Comparison of ENCODE assay signal across 23 mouse cellular contexts in the genomic region with DNA sequence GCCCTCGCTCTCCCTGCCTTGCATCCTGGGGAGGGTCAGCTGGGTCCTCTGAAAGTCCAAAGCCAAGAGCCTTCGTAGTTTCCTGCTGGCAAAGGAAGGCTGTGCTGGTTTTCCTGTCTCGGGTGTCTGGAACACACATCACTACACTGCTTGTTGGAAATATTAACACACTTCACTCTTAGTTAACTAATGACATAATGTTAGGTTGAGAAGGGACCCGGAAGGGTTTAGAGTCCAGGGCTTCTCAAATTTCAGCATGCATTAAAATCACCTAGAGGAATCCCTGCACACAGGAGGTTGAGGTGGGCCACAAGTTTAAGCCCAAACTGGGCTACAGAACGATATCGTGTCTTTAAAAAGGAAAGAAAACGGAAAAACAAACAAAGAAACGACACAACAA. TPM values are rescaled to one million over a fixed set of nuclear protein-coding genes. Genes with fewer than 3 reads are reported as not detected.
DNase-seq lines count a peak whose midpoint lies in the region; ATAC-seq and TF ChIP-seq lines count a peak whose summit lies in the region.
"Had no signal": no experiment of that assay in that cellular context is flagged by ENCODE, and none has a peak within 500 bp of the region (broad histone marks: within the 10 kb centered on the region; RNA-seq: fewer than 3 reads in every experiment).

No protein-coding gene starts in this region.

- intact Hi-C loops in left cerebral cortex, postnatal 36 days (cut with DNase I) = no loop called here

- WGBS in kidney, embryonic 14.5 days = 53% methylated on average over 8 of the region's 8 CpGs
- 41% methylated on average over 8 of the region's 8 CpGs for WGBS in kidney, adult 2 months
- WGBS in lung, embryonic 14.5 days = 41% methylated on average over 8 of the region's 8 CpGs
- WGBS in intestine, embryonic 16.5 days = 66% methylated on average over 8 of the region's 8 CpGs
- 45% methylated on average over 8 of the region's 8 CpGs for WGBS in limb, embryonic 12.5 days
- WGBS in forebrain, embryonic 14.5 days = 84% methylated on average over 8 of the region's 8 CpGs

- H3K4me3 ChIP-seq in kidney, embryonic 14.5 days (ENCODE audit: low read length) = no peak overlapping the region
- H3K4me3 ChIP-seq in kidney, adult 2 months (ENCODE audit: insufficient read depth, low read depth, low read length) = no peak overlapping the region
- no peak overlapping the region for H3K4me3 ChIP-seq in lung, embryonic 14.5 days (ENCODE audit: low read depth, low read length)
- H3K4me3 ChIP-seq in intestine, embryonic 16.5 days (ENCODE audit: low read length) = no peak overlapping the region
- H3K4me3 ChIP-seq in limb, embryonic 12.5 days (replicated peaks) = no peak overlapping the region
- H3K4me3 ChIP-seq in forebrain, embryonic 14.5 days (ENCODE audit: low read depth, low read length) = no peak overlapping the region
- H3K4me3 ChIP-seq: embryonic facial prominence, embryonic 15.5 days; erythroblast, embryonic 14.5 days; forebrain, embryonic 10.5 days; forebrain, embryonic 15.5 days; heart, adult 2 months; heart, embryonic 15.5 days; hindbrain, embryonic 10.5 days had no signal

- no peaks in the 10 kb centered on the region for H3K36me3 ChIP-seq in kidney, embryonic 14.5 days (ENCODE audit: control insufficient read depth, insufficient read depth, low read length)
- H3K36me3 ChIP-seq in kidney, adult 2 months (ENCODE audit: control insufficient read depth, insufficient read depth, low read length) = peaks cover 2% of the 10 kb centered on the region
- no peaks in the 10 kb centered on the region for H3K36me3 ChIP-seq in lung, embryonic 14.5 days (ENCODE audit: insufficient read depth)
- H3K36me3 ChIP-seq in intestine, embryonic 16.5 days (ENCODE audit: control insufficient read depth, insufficient read depth, low read length) = no peaks in the 10 kb centered on the region
- no peaks in the 10 kb centered on the region for H3K36me3 ChIP-seq in limb, embryonic 12.5 days
- no peaks in the 10 kb centered on the region for H3K36me3 ChIP-seq in forebrain, embryonic 14.5 days (ENCODE audit: control insufficient read depth, insufficient read depth, low read length)
- H3K36me3 ChIP-seq: embryonic facial prominence, embryonic 15.5 days; forebrain, embryonic 10.5 days; forebrain, embryonic 15.5 days; heart, embryonic 15.5 days; hindbrain, embryonic 10.5 days had no signal

- H3K4me2 ChIP-seq in kidney, embryonic 14.5 days (replicated peaks; ENCODE audit: low read depth, low read length) = no peak overlapping the region
- no peak overlapping the region for H3K4me2 ChIP-seq in lung, embryonic 14.5 days
- no peak overlapping the region for H3K4me2 ChIP-seq in intestine, embryonic 16.5 days (ENCODE audit: low read depth, low read length)
- peak overlapping the region; percentile 47; the same call in 1 of the 2 replicates for H3K4me2 ChIP-seq in limb, embryonic 12.5 days
- H3K4me2 ChIP-seq in forebrain, embryonic 14.5 days (ENCODE audit: low read length) = no peak overlapping the region
- H3K4me2 ChIP-seq: embryonic facial prominence, embryonic 15.5 days; forebrain, embryonic 15.5 days; heart, embryonic 11.5 days; heart, embryonic 15.5 days had no signal

- no peaks in the 10 kb centered on the region for H3K27me3 ChIP-seq in kidney, embryonic 14.5 days (ENCODE audit: control insufficient read depth, insufficient read depth, low read length)
- H3K27me3 ChIP-seq in kidney, adult 2 months (replicated peaks; ENCODE audit: control insufficient read depth, insufficient read depth, low read length) = no peaks in the 10 kb centered on the region
- no peaks in the 10 kb centered on the region for H3K27me3 ChIP-seq in lung, embryonic 14.5 days (ENCODE audit: insufficient read depth, low read length)
- H3K27me3 ChIP-seq in intestine, embryonic 16.5 days (replicated peaks; ENCODE audit: control insufficient read depth, insufficient read depth, low read length) = no peaks in the 10 kb centered on the region
- no peaks in the 10 kb centered on the region for H3K27me3 ChIP-seq in limb, embryonic 12.5 days
- no peaks in the 10 kb centered on the region for H3K27me3 ChIP-seq in forebrain, embryonic 14.5 days (replicated peaks; ENCODE audit: control insufficient read depth, insufficient read depth, low read length)
- H3K27me3 ChIP-seq: embryonic facial prominence, embryonic 15.5 days; forebrain, embryonic 15.5 days; heart, embryonic 15.5 days had no signal

- peak; percentile 43; the same call in 1 of the 2 replicates for ATAC-seq in kidney, embryonic 14.5 days (ENCODE audit: low FRiP score, low TSS enrichment)
- ATAC-seq in lung, embryonic 14.5 days (ENCODE audit: insufficient read depth) = 0 out of 2 replicates have a peak, but pooled peaks have one; percentile 21
- ATAC-seq in intestine, embryonic 16.5 days = 0 out of 2 replicates have a peak, but pooled peaks have one; percentile 14
- no peak for ATAC-seq in limb, embryonic 12.5 days (ENCODE audit: insufficient number of reproducible peaks, insufficient read depth, low FRiP score, low TSS enrichment, low read depth)
- ATAC-seq in forebrain, embryonic 14.5 days = no peak
- ATAC-seq: forebrain, embryonic 15.5 days had no signal

- H3K9me3 ChIP-seq in kidney, embryonic 14.5 days (ENCODE audit: control insufficient read depth, low read length) = no peaks in the 10 kb centered on the region
- no peaks in the 10 kb centered on the region for H3K9me3 ChIP-seq in lung, embryonic 14.5 days (ENCODE audit: low read depth, low read length)
- no peaks in the 10 kb centered on the region for H3K9me3 ChIP-seq in intestine, embryonic 16.5 days (ENCODE audit: control insufficient read depth, low read length)
- no peaks in the 10 kb centered on the region for H3K9me3 ChIP-seq in limb, embryonic 12.5 days
- H3K9me3 ChIP-seq in forebrain, embryonic 14.5 days (replicated peaks; ENCODE audit: control insufficient read depth, low read length) = no peaks in the 10 kb centered on the region
- H3K9me3 ChIP-seq: embryonic facial prominence, embryonic 15.5 days; forebrain, embryonic 10.5 days; forebrain, embryonic 15.5 days; heart, embryonic 15.5 days; hindbrain, embryonic 10.5 days had no signal

- no peaks in the 10 kb centered on the region for H3K4me1 ChIP-seq in kidney, embryonic 14.5 days (ENCODE audit: control insufficient read depth, insufficient read depth, low read length)
- H3K4me1 ChIP-seq in kidney, adult 2 months (ENCODE audit: control insufficient read depth, insufficient read depth, low read length) = peaks cover 8% of the 10 kb centered on the region; the same call in 1 of the 2 replicates
- peaks cover 4% of the 10 kb centered on the region; the same call in 1 of the 2 replicates for H3K4me1 ChIP-seq in lung, embryonic 14.5 days (ENCODE audit: insufficient read depth)
- peaks cover 10% of the 10 kb centered on the region for H3K4me1 ChIP-seq in intestine, embryonic 16.5 days (ENCODE audit: control insufficient read depth, insufficient read depth, low read length)
- H3K4me1 ChIP-seq in limb, embryonic 12.5 days (replicated peaks) = peaks cover 25% of the 10 kb centered on the region
- 0 out of 2 replicates have a peak, but pooled peaks cover 3% of the 10 kb centered on the region for H3K4me1 ChIP-seq in forebrain, embryonic 14.5 days (ENCODE audit: control insufficient read depth, insufficient read depth, low read length)
- H3K4me1 ChIP-seq: embryonic facial prominence, embryonic 15.5 days; forebrain, embryonic 15.5 days had no signal

- no peak for TF ChIP-seq CTCF in kidney, adult 2 months (conservative IDR thresholded peaks at IDR 0.05; ENCODE audit: insufficient read depth, insufficient read length, low read depth, low read length)
- TF ChIP-seq CTCF in lung, embryonic 14.5 days (IDR thresholded peaks at IDR 0.05; ENCODE audit: low read depth) = no peak

- H3K27ac ChIP-seq in kidney, embryonic 14.5 days (ENCODE audit: low read depth, low read length) = no peak overlapping the region
- no peak overlapping the region for H3K27ac ChIP-seq in kidney, adult 2 months (ENCODE audit: insufficient read depth, low read depth, low read length)
- H3K27ac ChIP-seq in lung, embryonic 14.5 days (ENCODE audit: low read depth) = no peak overlapping the region
- no peak overlapping the region for H3K27ac ChIP-seq in intestine, embryonic 16.5 days (ENCODE audit: low read length)
- H3K27ac ChIP-seq in limb, embryonic 12.5 days = peak overlapping the region; percentile 56; the same call in 1 of the 2 replicates
- H3K27ac ChIP-seq in forebrain, embryonic 14.5 days (ENCODE audit: low read depth, low read length) = no peak overlapping the region
- H3K27ac ChIP-seq: embryonic facial prominence, embryonic 15.5 days; forebrain, embryonic 10.5 days; forebrain, embryonic 15.5 days; heart, adult 2 months; heart, embryonic 15.5 days; hindbrain, embryonic 10.5 days had no signal

- H3K9ac ChIP-seq in kidney, embryonic 14.5 days (ENCODE audit: low read depth, low read length) = no peak overlapping the region
- no peak overlapping the region for H3K9ac ChIP-seq in lung, embryonic 14.5 days
- no peak overlapping the region for H3K9ac ChIP-seq in intestine, embryonic 16.5 days (ENCODE audit: low read depth, low read length)
- no peak overlapping the region for H3K9ac ChIP-seq in limb, embryonic 12.5 days (replicated peaks)
- no peak overlapping the region for H3K9ac ChIP-seq in forebrain, embryonic 14.5 days (ENCODE audit: low read length)
- H3K9ac ChIP-seq: embryonic facial prominence, embryonic 15.5 days; forebrain, embryonic 15.5 days; heart, embryonic 15.5 days had no signal

- no peak for DNase-seq in kidney, adult 2 months
- no peak for DNase-seq in lung, embryonic 14.5 days
- no peak for DNase-seq in lung, postnatal 4 days
- no peak for DNase-seq in forebrain, embryonic 14.5 days (ENCODE audit: low spot score)
- no peak for DNase-seq in left cerebral cortex, postnatal 36 days (ENCODE audit: low spot score in 2 of 2)
- DNase-seq: adrenal gland, adult 2 months; adrenal gland, postnatal 25 days; cerebellum, adult 18-20 months; cerebellum, adult 9-11 months; cerebellum, postnatal 36 days; gastrocnemius, postnatal 10 days; heart, adult 2 months; heart, postnatal 14 days had no signal

- no peak for TF ChIP-seq POLR2A in kidney, adult 2 months (IDR thresholded peaks at IDR 0.05; ENCODE audit: low read depth, low read length)

RNA-seq across cellular contexts. Expression of gene Depdc1b, which starts 43.8 kb away (rescaled TPM):
- 12.7 and 14.4 TPM in 2 replicates for polyA plus RNA-seq in kidney, embryonic 14.5 days (2014; fragmentation: Nextera tagmentation; extraction: Ambion mirVana)
- 10.9 and 11.2 TPM in 2 replicates for polyA plus RNA-seq in kidney, adult 2 months (2012; rRNA removed)
- 17.3 and 20.2 TPM in 2 replicates for polyA plus RNA-seq in lung, embryonic 14.5 days (2014; fragmentation: Nextera tagmentation; extraction: Ambion mirVana)
- 5.6 and 5.9 TPM in 2 replicates for polyA plus RNA-seq in intestine, embryonic 16.5 days (2015; fragmentation: Nextera tagmentation; extraction: Ambion mirVana)
- 15.5 and 18.9 TPM in 2 replicates for polyA plus RNA-seq in limb, embryonic 12.5 days (2016; fragmentation: Nextera tagmentation; extraction: Ambion mirVana)
- 4.5 and 6.8 TPM in 2 replicates for polyA plus RNA-seq in forebrain, embryonic 14.5 days (2014; fragmentation: Nextera tagmentation; extraction: Ambion mirVana)
- under 1 TPM; 0.32 to 0.91 TPM for total RNA-seq in left cerebral cortex, postnatal 36 days (2021)

RNA-seq across cellular contexts. Expression of gene Elovl7, which starts 58.1 kb away (rescaled TPM):
- 7.3 and 14.3 TPM in 2 replicates for polyA plus RNA-seq in kidney, embryonic 14.5 days (2014; fragmentation: Nextera tagmentation; extraction: Ambion mirVana)
- polyA plus RNA-seq in kidney, adult 2 months (2012; rRNA removed) = 17.2 and 20.9 TPM in 2 replicates
- 9.7 and 9.9 TPM in 2 replicates for polyA plus RNA-seq in lung, embryonic 14.5 days (2014; fragmentation: Nextera tagmentation; extraction: Ambion mirVana)
- 17.9 and 22.0 TPM in 2 replicates for polyA plus RNA-seq in intestine, embryonic 16.5 days (2015; fragmentation: Nextera tagmentation; extraction: Ambion mirVana)
- 0.98 and 1.3 TPM in 2 replicates for polyA plus RNA-seq in limb, embryonic 12.5 days (2016; fragmentation: Nextera tagmentation; extraction: Ambion mirVana)
- polyA plus RNA-seq in forebrain, embryonic 14.5 days (2014; fragmentation: Nextera tagmentation; extraction: Ambion mirVana) = 1.3 and 1.6 TPM in 2 replicates
- 1 to 10 TPM; 7.1 to 9.6 TPM for total RNA-seq in left cerebral cortex, postnatal 36 days (2021)
- polyA plus RNA-seq: erythroblast, embryonic 14.5 days had no signal

Comparison
In these comparisons a context has a peak if more than half of its experiments do, and no peak if none do; other contexts are left out.
1. ATAC-seq: peak in kidney, embryonic 14.5 days (single experiment), lung, embryonic 14.5 days (single experiment) and intestine, embryonic 16.5 days (single experiment); none in limb, embryonic 12.5 days (single experiment) and forebrain, embryonic 14.5 days (single experiment).